Mouse (Mus musculus): Measurements from ENCODE around the gene Pklr.

DNA sequence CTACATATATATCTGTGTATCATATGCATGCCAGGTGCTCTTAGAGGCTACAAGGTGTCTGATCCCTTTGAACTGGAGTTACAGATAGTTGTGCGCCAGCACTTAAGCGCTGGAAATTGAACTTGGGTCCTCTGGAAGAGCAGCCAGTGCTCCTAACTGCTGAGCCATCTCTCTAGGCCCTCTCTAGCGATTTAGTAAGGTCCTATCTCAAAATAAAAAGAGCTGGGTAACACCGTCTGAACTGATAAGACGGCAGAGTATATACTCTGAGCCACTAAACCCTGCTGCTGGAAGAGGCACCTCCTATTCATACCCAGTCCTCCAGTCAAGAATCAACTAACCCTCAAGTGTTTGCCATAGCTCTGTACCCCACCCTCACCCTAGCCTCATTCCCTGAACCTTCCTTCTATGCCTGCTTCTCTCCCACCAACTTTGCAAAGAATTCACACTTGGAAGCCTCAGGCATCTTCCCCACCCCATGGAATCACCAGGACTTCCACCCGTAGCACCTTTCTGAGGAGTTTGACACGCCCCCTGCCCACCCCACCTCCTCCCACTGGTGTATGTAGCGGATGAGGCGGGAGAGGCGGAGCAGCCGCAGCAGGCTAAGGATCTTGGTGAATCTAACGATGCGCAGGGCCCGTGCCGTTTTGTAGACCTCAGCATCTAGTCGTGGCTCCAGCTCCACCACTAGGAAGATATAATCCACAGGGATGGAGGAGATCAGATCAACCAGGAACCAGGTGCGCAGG is 16.3 kb downstream of the Pklr start:
- TF ChIP-seq HCFC1 (IDR thresholded peaks at IDR 0.05; ENCODE audit: low read depth, low read length) (no peak), E2F4 (IDR thresholded peaks at IDR 0.05; ENCODE audit: borderline replicate concordance, low read depth, low read length) (no peak), CHD2 (IDR thresholded peaks at IDR 0.05; ENCODE audit: low read length) (no peak), CTCF (IDR thresholded peaks at IDR 0.05 in 2 of 3, conservative IDR thresholded peaks at IDR 0.05 in 1 of 3; ENCODE audit: control insufficient read depth in 1 of 3, insufficient read depth in 1 of 3, low read depth in 2 of 3, low read length in 3 of 3, poor library complexity in 1 of 3, severe bottlenecking in 1 of 3) (no peak), SIN3A (IDR thresholded peaks at IDR 0.05; ENCODE audit: low read length) (peak; percentile 32; the same call in 1 of the 2 replicates), ZC3H11A (IDR thresholded peaks at IDR 0.05; ENCODE audit: low read depth, low read length) (no peak), POLR2A (IDR thresholded peaks at IDR 0.05; ENCODE audit: control insufficient read depth in 1 of 2, insufficient read depth in 1 of 2, low read depth in 1 of 2, low read length in 2 of 2, poor library complexity in 1 of 2) (no peak)

Measured in MEL (cell line).